Mouse (Mus musculus): ENCODE data around the gene Olfr1417. TPM values are rescaled to one million over a fixed set of nuclear protein-coding genes. Genes with fewer than 3 reads are reported as not detected.

Olfr1417 gene
- polyA plus RNA-seq, 1 experiment from 2014 or later: 0.12 TPM

GRCm38 (mm10) chr19:11793741-11794359 lies 45.2 kb downstream of the Olfr1417 start:
- peaks cover 3% of the 10 kb centered on the region; the same call in 1 of the 2 replicates for H3K36me3 ChIP-seq (ENCODE audit: control insufficient read depth, insufficient read depth, low read length)
- H3K27me3 ChIP-seq (ENCODE audit: control insufficient read depth, insufficient read depth, low read length): no peaks in the 10 kb centered on the region
- H3K4me2 ChIP-seq (ENCODE audit: low read length): no peak overlapping the region
- no peak overlapping the region for H3K9ac ChIP-seq (ENCODE audit: low read length)
- H3K27ac ChIP-seq (replicated peaks in 1 of 2; ENCODE audit: control insufficient read depth in 1 of 2, insufficient read depth in 1 of 2, low read depth in 2 of 2, low read length in 2 of 2): no peak overlapping the region
- 69% methylated on average over 2 of the region's 2 CpGs for WGBS
- ATAC-seq (ENCODE audit: insufficient number of reproducible peaks, insufficient read depth, low FRiP score, low read depth): no peak
- no peaks in the 10 kb centered on the region for H3K4me1 ChIP-seq (ENCODE audit: control insufficient read depth in 2 of 2, insufficient read depth in 2 of 2, low read length in 2 of 2)
- no peaks in the 10 kb centered on the region for H3K9me3 ChIP-seq (ENCODE audit: control insufficient read depth, low read length)
- H3K4me3 ChIP-seq (ENCODE audit: control insufficient read depth in 1 of 2, insufficient read depth in 1 of 2, low read depth in 1 of 2, low read length in 2 of 2): no peak overlapping the region

GRCm38 (mm10) chr19:11791825-11792224 lies 47.2 kb downstream of the Olfr1417 start:
- WGBS: 70% methylated on average over 5 of the region's 5 CpGs
- H3K9ac ChIP-seq (ENCODE audit: low read length): no peak overlapping the region
- H3K4me2 ChIP-seq (ENCODE audit: low read length): no peak overlapping the region
- H3K36me3 ChIP-seq (ENCODE audit: control insufficient read depth, insufficient read depth, low read length): peaks cover 3% of the 10 kb centered on the region; the same call in 1 of the 2 replicates
- ATAC-seq (ENCODE audit: insufficient number of reproducible peaks, insufficient read depth, low FRiP score, low read depth): no peak
- no peaks in the 10 kb centered on the region for H3K4me1 ChIP-seq (ENCODE audit: control insufficient read depth in 2 of 2, insufficient read depth in 2 of 2, low read length in 2 of 2)
- no peaks in the 10 kb centered on the region for H3K27me3 ChIP-seq (ENCODE audit: control insufficient read depth, insufficient read depth, low read length)
- no peak overlapping the region for H3K27ac ChIP-seq (replicated peaks in 1 of 2; ENCODE audit: control insufficient read depth in 1 of 2, insufficient read depth in 1 of 2, low read depth in 2 of 2, low read length in 2 of 2)
- no peaks in the 10 kb centered on the region for H3K9me3 ChIP-seq (ENCODE audit: control insufficient read depth, low read length)
- H3K4me3 ChIP-seq (ENCODE audit: control insufficient read depth in 1 of 2, insufficient read depth in 1 of 2, low read depth in 1 of 2, low read length in 2 of 2): no peak overlapping the region

GRCm38 (mm10) chr19:11788876-11789275 lies 50.1 kb downstream of the Olfr1417 start:
- Histone ChIP-seq H3K4me1 (ENCODE audit: control insufficient read depth in 2 of 2, insufficient read depth in 2 of 2, low read length in 2 of 2) (no peaks in the 10 kb centered on the region), H3K36me3 (ENCODE audit: control insufficient read depth, insufficient read depth, low read length) (peaks cover 3% of the 10 kb centered on the region; the same call in 1 of the 2 replicates), H3K4me3 (ENCODE audit: control insufficient read depth in 1 of 2, insufficient read depth in 1 of 2, low read depth in 1 of 2, low read length in 2 of 2) (no peak overlapping the region), H3K4me2 (ENCODE audit: low read length) (no peak overlapping the region), H3K27me3 (ENCODE audit: control insufficient read depth, insufficient read depth, low read length) (no peaks in the 10 kb centered on the region), H3K27ac (replicated peaks in 1 of 2; ENCODE audit: control insufficient read depth in 1 of 2, insufficient read depth in 1 of 2, low read depth in 2 of 2, low read length in 2 of 2) (no peak overlapping the region), H3K9ac (ENCODE audit: low read length) (no peak overlapping the region), H3K9me3 (ENCODE audit: control insufficient read depth, low read length) (no peaks in the 10 kb centered on the region)
- ATAC-seq (ENCODE audit: insufficient number of reproducible peaks, insufficient read depth, low FRiP score, low read depth): no peak
- WGBS: 81% methylated on average over 6 of the region's 6 CpGs

- H3K4me1 ChIP-seq (ENCODE audit: control insufficient read depth in 2 of 2, insufficient read depth in 2 of 2, low read length in 2 of 2): no peaks in the 10 kb centered on the region
- H3K4me3 ChIP-seq (ENCODE audit: control insufficient read depth in 1 of 2, insufficient read depth in 1 of 2, low read depth in 1 of 2, low read length in 2 of 2): no peak overlapping the region
- WGBS: 86% methylated on average over 6 of the region's 6 CpGs
- H3K27ac ChIP-seq (replicated peaks in 1 of 2; ENCODE audit: control insufficient read depth in 1 of 2, insufficient read depth in 1 of 2, low read depth in 2 of 2, low read length in 2 of 2): no peak overlapping the region
- no peak for ATAC-seq (ENCODE audit: insufficient number of reproducible peaks, insufficient read depth, low FRiP score, low read depth)
- no peaks in the 10 kb centered on the region for H3K9me3 ChIP-seq (ENCODE audit: control insufficient read depth, low read length)
- H3K27me3 ChIP-seq (ENCODE audit: control insufficient read depth, insufficient read depth, low read length): no peaks in the 10 kb centered on the region
- H3K9ac ChIP-seq (ENCODE audit: low read length): no peak overlapping the region
- H3K4me2 ChIP-seq (ENCODE audit: low read length): no peak overlapping the region
- peaks cover 3% of the 10 kb centered on the region; the same call in 1 of the 2 replicates for H3K36me3 ChIP-seq (ENCODE audit: control insufficient read depth, insufficient read depth, low read length)
These were observed 51.2 kb downstream of the Olfr1417 start for GRCm38 (mm10) chr19:11787826-11788225.

- ATAC-seq (ENCODE audit: insufficient number of reproducible peaks, insufficient read depth, low FRiP score, low read depth): no peak
- H3K4me2 ChIP-seq (ENCODE audit: low read length): no peak overlapping the region
- H3K27ac ChIP-seq (replicated peaks in 1 of 2; ENCODE audit: control insufficient read depth in 1 of 2, insufficient read depth in 1 of 2, low read depth in 2 of 2, low read length in 2 of 2): no peak overlapping the region
- no peak overlapping the region for H3K9ac ChIP-seq (ENCODE audit: low read length)
- H3K4me3 ChIP-seq (ENCODE audit: control insufficient read depth in 1 of 2, insufficient read depth in 1 of 2, low read depth in 1 of 2, low read length in 2 of 2): no peak overlapping the region
- no peaks in the 10 kb centered on the region for H3K9me3 ChIP-seq (ENCODE audit: control insufficient read depth, low read length)
- H3K36me3 ChIP-seq (ENCODE audit: control insufficient read depth, insufficient read depth, low read length): peaks cover 3% of the 10 kb centered on the region; the same call in 1 of the 2 replicates
- WGBS: 92% methylated on average over 14 of the region's 14 CpGs
- no peaks in the 10 kb centered on the region for H3K4me1 ChIP-seq (ENCODE audit: control insufficient read depth in 2 of 2, insufficient read depth in 2 of 2, low read length in 2 of 2)
- H3K27me3 ChIP-seq (ENCODE audit: control insufficient read depth, insufficient read depth, low read length): no peaks in the 10 kb centered on the region
These were observed 53.4 kb downstream of the Olfr1417 start for GRCm38 (mm10) chr19:11785409-11786154.

- peaks cover 41% of the 10 kb centered on the region for H3K36me3 ChIP-seq (ENCODE audit: control insufficient read depth, insufficient read depth, low read length)
- WGBS: 55% methylated on average over 7 of the region's 7 CpGs
- no peak for ATAC-seq (ENCODE audit: insufficient number of reproducible peaks, insufficient read depth, low FRiP score, low read depth)
These were observed 61.7 kb downstream of the Olfr1417 start for GRCm38 (mm10) chr19:11777191-11777865.

More at GRCm38 (mm10) chr19:11777191-11777865, 61.7 kb downstream of the Olfr1417 start:
- Histone ChIP-seq H3K9ac (ENCODE audit: low read length) (no peak overlapping the region), H3K4me1 (ENCODE audit: control insufficient read depth in 2 of 2, insufficient read depth in 2 of 2, low read length in 2 of 2) (no peaks in the 10 kb centered on the region), H3K27me3 (ENCODE audit: control insufficient read depth, insufficient read depth, low read length) (no peaks in the 10 kb centered on the region), H3K4me3 (ENCODE audit: control insufficient read depth in 1 of 2, insufficient read depth in 1 of 2, low read depth in 1 of 2, low read length in 2 of 2) (no peak overlapping the region), H3K4me2 (ENCODE audit: low read length) (no peak overlapping the region), H3K9me3 (ENCODE audit: control insufficient read depth, low read length) (no peaks in the 10 kb centered on the region), H3K27ac (replicated peaks in 1 of 2; ENCODE audit: control insufficient read depth in 1 of 2, insufficient read depth in 1 of 2, low read depth in 2 of 2, low read length in 2 of 2) (no peak overlapping the region)
